8 mouse cellular contexts compared by ENCODE assay signal in the genomic region with DNA sequence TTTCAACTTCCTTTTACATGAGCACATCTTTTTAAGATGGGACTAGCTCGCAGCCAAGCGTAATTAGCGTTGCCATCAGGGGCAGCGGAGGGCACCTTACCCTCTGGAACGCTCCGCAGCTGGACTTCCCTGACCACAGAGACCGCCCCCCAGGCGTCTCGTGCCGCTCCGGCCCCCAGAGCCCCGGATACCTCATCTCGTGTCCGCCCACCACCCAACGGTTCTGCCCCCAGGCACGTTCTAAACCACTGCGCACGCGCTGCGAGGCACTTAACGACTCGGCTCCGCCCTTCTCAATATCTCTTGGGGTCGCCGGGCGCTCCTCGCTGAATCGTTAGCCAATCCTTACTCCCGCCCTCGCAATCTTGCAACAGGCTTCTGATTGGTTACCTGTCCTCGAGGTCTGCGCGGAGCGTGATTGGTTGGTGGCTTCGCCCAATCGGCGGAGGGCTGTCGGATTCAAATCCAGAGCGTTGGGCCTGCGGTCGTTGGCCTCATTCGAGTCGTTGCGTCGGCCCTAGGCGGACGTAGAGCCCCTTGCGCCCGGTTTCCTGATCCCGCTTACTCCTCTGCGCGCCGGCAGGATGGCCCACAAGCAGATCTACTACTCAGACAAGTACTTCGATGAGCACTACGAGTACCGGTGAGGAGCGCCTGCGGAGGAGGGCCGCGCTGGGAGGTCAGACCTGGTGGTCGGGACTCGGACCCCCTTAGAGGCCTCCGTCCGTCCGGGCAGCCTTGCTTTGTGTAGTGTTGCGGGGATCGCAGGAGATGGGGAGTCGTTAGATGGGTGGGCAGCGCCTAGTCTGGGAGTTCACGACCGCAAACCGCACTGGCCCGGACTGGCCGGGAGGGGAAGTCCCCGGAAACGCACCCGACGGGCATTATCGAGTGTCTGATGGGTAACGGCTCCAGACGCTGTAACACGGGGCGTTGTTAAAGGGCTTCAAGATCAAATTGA. TPM values are rescaled to one million over a fixed set of nuclear protein-coding genes. Genes with fewer than 3 reads are reported as not detected.
A peak's percentile ranks its signal among the peaks of the same experiment; 100 is the strongest.
DNase-seq lines count a peak whose midpoint lies in the region; ATAC-seq lines count a peak whose summit lies in the region.

A gene (plus strand): TSS at position 404 of the 961 bp plus-strand sequence.

- peak; percentile 98 for DNase-seq in Muller cell, postnatal 12 days (ENCODE audit: inconsistent ontology term)
- peak; percentile 97 for DNase-seq in cerebellum, adult 9-11 months
- peak; percentile 98 to 99 for DNase-seq in frontal cortex, adult 2 months (ENCODE audit: extremely low spot score in 1 of 2, low spot score in 1 of 2)
- peak; percentile 99 for DNase-seq in hindbrain, embryonic 11.5 days (ENCODE audit: low spot score)
- DNase-seq in layer of hippocampus, postnatal 10 days (ENCODE audit: low spot score in 2 of 2), result peak; percentile 95 to 96
- peak; percentile 99 for DNase-seq in lung, postnatal 10 days
- peak; percentile 95 for DNase-seq in ovary, postnatal 36 days (ENCODE audit: low spot score)
- peak; percentile 96 for DNase-seq in thymus, postnatal 25 days

- no peaks in the 10 kb centered on the region for H3K9me3 ChIP-seq in hindbrain, embryonic 11.5 days (ENCODE audit: control insufficient read depth, low read length)

- peak; percentile 99 for ATAC-seq in hindbrain, embryonic 11.5 days (ENCODE audit: low FRiP score)

- H3K4me3 ChIP-seq in hindbrain, embryonic 11.5 days (ENCODE audit: low read depth, low read length), result peak within 1 kb of the TSS; percentile 85

- no peaks in the 10 kb centered on the region; the same call in 1 of the 2 replicates for H3K4me1 ChIP-seq in hindbrain, embryonic 11.5 days (replicated peaks; ENCODE audit: control insufficient read depth, insufficient read depth, low read length)

- no peaks in the 10 kb centered on the region for H3K36me3 ChIP-seq in hindbrain, embryonic 11.5 days (ENCODE audit: control insufficient read depth, insufficient read depth, low read length)

- H3K27ac ChIP-seq in hindbrain, embryonic 11.5 days (ENCODE audit: low read depth, low read length), result 0 out of 2 replicates have a peak within 1 kb of the TSS, but pooled peaks have one; percentile 54

- H3K27me3 ChIP-seq in hindbrain, embryonic 11.5 days (ENCODE audit: control insufficient read depth, insufficient read depth, low read length), result no peaks in the 10 kb centered on the region

- WGBS in hindbrain, embryonic 11.5 days, result under 1% methylated on average over 82 of the region's 83 CpGs

- H3K4me2 ChIP-seq in hindbrain, embryonic 11.5 days (replicated peaks; ENCODE audit: low read depth, low read length), result peak within 1 kb of the TSS; percentile 63

- peak within 1 kb of the TSS; percentile 85 for H3K9ac ChIP-seq in hindbrain, embryonic 11.5 days (ENCODE audit: low read depth, low read length)

RNA-seq across cellular contexts. Expression of the gene that starts here (rescaled TPM):
- 4.4 and 4.8 TPM in 2 replicates for polyA plus RNA-seq in frontal cortex, adult 2 months (2012; rRNA removed)
- polyA plus RNA-seq in hindbrain, embryonic 11.5 days (2014; fragmentation: Nextera tagmentation; extraction: Ambion mirVana), result 298 and 307 TPM in 2 replicates
- total RNA-seq in layer of hippocampus, postnatal 10 days (2021), result 1 to 10 TPM; 6.4 to 7.7 TPM

Comparison
In these comparisons a context has a peak if more than half of its experiments do, and no peak if none do; other contexts are left out.
1. Peak in every context shown above with its lines: DNase-seq, ATAC-seq, H3K4me3 ChIP-seq and H3K27ac ChIP-seq.
2. RNA of the gene that starts here (polyA plus RNA-seq): 298 to 307 TPM in hindbrain, embryonic 11.5 days; 4.4 to 4.8 TPM in frontal cortex, adult 2 months; every median in the first group is over 10 times any median in the second.